Mouse (Mus musculus): Measurements from ENCODE around the gene Plxna4. TPM values are rescaled to one million over a fixed set of nuclear protein-coding genes. Genes with fewer than 3 reads are reported as not detected.

The Plxna4 gene
- polyA plus RNA-seq, 1 experiment from 2014 or later = 14.0 TPM

- Histone ChIP-seq H3K9me3 (ENCODE audit: control insufficient read depth, low read length) (no peaks in the 10 kb centered on the region), H3K36me3 (ENCODE audit: control insufficient read depth, insufficient read depth, low read length) (no peaks in the 10 kb centered on the region), H3K9ac (ENCODE audit: low read depth, low read length) (no peak overlapping the region), H3K4me3 (ENCODE audit: low read length) (no peak overlapping the region), H3K4me2 (ENCODE audit: low read length) (no peak overlapping the region), H3K27ac (ENCODE audit: low read depth, low read length) (no peak overlapping the region), H3K4me1 (ENCODE audit: control insufficient read depth, insufficient read depth, low read depth, low read length) (no peaks in the 10 kb centered on the region; the same call in 1 of the 2 replicates), H3K27me3 (replicated peaks; ENCODE audit: control insufficient read depth, insufficient read depth, low read length) (no peaks in the 10 kb centered on the region)
- no peak for ATAC-seq
- WGBS = 66% methylated on average over 4 of the region's 4 CpGs
These were observed 219.6 kb downstream of the Plxna4 start for GRCm38 (mm10) chr6:32368408-32368807.

- H3K27me3 ChIP-seq (replicated peaks; ENCODE audit: control insufficient read depth, insufficient read depth, low read length) = no peaks in the 10 kb centered on the region
- H3K9ac ChIP-seq (ENCODE audit: low read depth, low read length) = no peak overlapping the region
- H3K4me2 ChIP-seq (ENCODE audit: low read length) = no peak overlapping the region
- H3K9me3 ChIP-seq (ENCODE audit: control insufficient read depth, low read length) = no peaks in the 10 kb centered on the region
- H3K27ac ChIP-seq (ENCODE audit: low read depth, low read length) = no peak overlapping the region
- no peaks in the 10 kb centered on the region for H3K36me3 ChIP-seq (ENCODE audit: control insufficient read depth, insufficient read depth, low read length)
- peaks cover 3% of the 10 kb centered on the region for H3K4me1 ChIP-seq (ENCODE audit: control insufficient read depth, insufficient read depth, low read depth, low read length)
- 86% methylated on average over 5 of the region's 5 CpGs for WGBS
- H3K4me3 ChIP-seq (ENCODE audit: low read length) = no peak overlapping the region
- no peak for ATAC-seq
These were observed 223.1 kb downstream of the Plxna4 start for GRCm38 (mm10) chr6:32364933-32365332.

- Histone ChIP-seq H3K9ac (ENCODE audit: low read depth, low read length) (no peak overlapping the region), H3K4me2 (ENCODE audit: low read length) (no peak overlapping the region), H3K4me1 (ENCODE audit: control insufficient read depth, insufficient read depth, low read depth, low read length) (peaks cover 3% of the 10 kb centered on the region; the same call in 1 of the 2 replicates), H3K27me3 (replicated peaks; ENCODE audit: control insufficient read depth, insufficient read depth, low read length) (no peaks in the 10 kb centered on the region), H3K36me3 (ENCODE audit: control insufficient read depth, insufficient read depth, low read length) (no peaks in the 10 kb centered on the region), H3K4me3 (ENCODE audit: low read length) (no peak overlapping the region), H3K9me3 (ENCODE audit: control insufficient read depth, low read length) (no peaks in the 10 kb centered on the region), H3K27ac (ENCODE audit: low read depth, low read length) (no peak overlapping the region)
- WGBS = 81% methylated on average over 7 of the region's 7 CpGs
- ATAC-seq = no peak
These were observed 224.4 kb downstream of the Plxna4 start for GRCm38 (mm10) chr6:32363489-32364068.

- Histone ChIP-seq H3K4me1 (ENCODE audit: control insufficient read depth, insufficient read depth, low read depth, low read length) (peaks cover 6% of the 10 kb centered on the region), H3K4me2 (ENCODE audit: low read length) (no peak overlapping the region), H3K9me3 (ENCODE audit: control insufficient read depth, low read length) (no peaks in the 10 kb centered on the region), H3K36me3 (ENCODE audit: control insufficient read depth, insufficient read depth, low read length) (no peaks in the 10 kb centered on the region), H3K27ac (ENCODE audit: low read depth, low read length) (no peak overlapping the region), H3K9ac (ENCODE audit: low read depth, low read length) (no peak overlapping the region), H3K4me3 (ENCODE audit: low read length) (no peak overlapping the region), H3K27me3 (replicated peaks; ENCODE audit: control insufficient read depth, insufficient read depth, low read length) (no peaks in the 10 kb centered on the region)
- 78% methylated on average over 4 of the region's 4 CpGs for WGBS
- ATAC-seq = 0 out of 2 replicates have a peak, but pooled peaks have one; percentile 23
These were observed 225.6 kb downstream of the Plxna4 start for GRCm38 (mm10) chr6:32362421-32362820.

- Histone ChIP-seq H3K4me2 (ENCODE audit: low read length) (no peak overlapping the region), H3K27me3 (replicated peaks; ENCODE audit: control insufficient read depth, insufficient read depth, low read length) (no peaks in the 10 kb centered on the region), H3K9me3 (ENCODE audit: control insufficient read depth, low read length) (no peaks in the 10 kb centered on the region), H3K4me1 (ENCODE audit: control insufficient read depth, insufficient read depth, low read depth, low read length) (peaks cover 11% of the 10 kb centered on the region), H3K4me3 (ENCODE audit: low read length) (no peak overlapping the region), H3K9ac (ENCODE audit: low read depth, low read length) (no peak overlapping the region), H3K36me3 (ENCODE audit: control insufficient read depth, insufficient read depth, low read length) (no peaks in the 10 kb centered on the region), H3K27ac (ENCODE audit: low read depth, low read length) (no peak overlapping the region)
- 67% methylated on average over 3 of the region's 3 CpGs for WGBS
- ATAC-seq = no peak
These were observed 228.3 kb downstream of the Plxna4 start for GRCm38 (mm10) chr6:32359675-32360074.

- Histone ChIP-seq H3K9ac (ENCODE audit: low read depth, low read length) (no peak overlapping the region), H3K9me3 (ENCODE audit: control insufficient read depth, low read length) (no peaks in the 10 kb centered on the region), H3K4me2 (ENCODE audit: low read length) (no peak overlapping the region), H3K4me3 (ENCODE audit: low read length) (no peak overlapping the region), H3K27ac (ENCODE audit: low read depth, low read length) (no peak overlapping the region), H3K27me3 (replicated peaks; ENCODE audit: control insufficient read depth, insufficient read depth, low read length) (no peaks in the 10 kb centered on the region), H3K4me1 (ENCODE audit: control insufficient read depth, insufficient read depth, low read depth, low read length) (peaks cover 10% of the 10 kb centered on the region), H3K36me3 (ENCODE audit: control insufficient read depth, insufficient read depth, low read length) (no peaks in the 10 kb centered on the region)
- 56% methylated on average over 5 of the region's 5 CpGs for WGBS
- no peak for ATAC-seq
These were observed 230.5 kb downstream of the Plxna4 start for GRCm38 (mm10) chr6:32357497-32357896.

- no peaks in the 10 kb centered on the region for H3K9me3 ChIP-seq (ENCODE audit: control insufficient read depth, low read length)
- no peak overlapping the region for H3K4me2 ChIP-seq (ENCODE audit: low read length)
- H3K9ac ChIP-seq (ENCODE audit: low read depth, low read length) = no peak overlapping the region
- 68% methylated on average over 4 of the region's 4 CpGs for WGBS
- H3K36me3 ChIP-seq (ENCODE audit: control insufficient read depth, insufficient read depth, low read length) = no peaks in the 10 kb centered on the region
- no peak overlapping the region for H3K4me3 ChIP-seq (ENCODE audit: low read length)
- H3K27me3 ChIP-seq (replicated peaks; ENCODE audit: control insufficient read depth, insufficient read depth, low read length) = no peaks in the 10 kb centered on the region
- ATAC-seq = peak; percentile 74
- no peak overlapping the region for H3K27ac ChIP-seq (ENCODE audit: low read depth, low read length)
- peaks cover 8% of the 10 kb centered on the region; the same call in 1 of the 2 replicates for H3K4me1 ChIP-seq (ENCODE audit: control insufficient read depth, insufficient read depth, low read depth, low read length)
These were observed 232.4 kb downstream of the Plxna4 start for GRCm38 (mm10) chr6:32355559-32355958.

- Histone ChIP-seq H3K27me3 (replicated peaks; ENCODE audit: control insufficient read depth, insufficient read depth, low read length) (no peaks in the 10 kb centered on the region), H3K4me3 (ENCODE audit: low read length) (no peak overlapping the region), H3K9me3 (ENCODE audit: control insufficient read depth, low read length) (no peaks in the 10 kb centered on the region), H3K9ac (ENCODE audit: low read depth, low read length) (no peak overlapping the region), H3K4me2 (ENCODE audit: low read length) (no peak overlapping the region), H3K36me3 (ENCODE audit: control insufficient read depth, insufficient read depth, low read length) (no peaks in the 10 kb centered on the region), H3K4me1 (ENCODE audit: control insufficient read depth, insufficient read depth, low read depth, low read length) (no peaks in the 10 kb centered on the region; the same call in 1 of the 2 replicates), H3K27ac (ENCODE audit: low read depth, low read length) (no peak overlapping the region)
- no peak for ATAC-seq
- 59% methylated on average over 2 of the region's 2 CpGs for WGBS
These were observed 239.0 kb downstream of the Plxna4 start for GRCm38 (mm10) chr6:32348996-32349395.

GRCm38 (mm10) chr6:32348126-32348525 is 239.9 kb downstream of the Plxna4 start:
- WGBS = 69% methylated on average over 6 of the region's 6 CpGs
- peaks cover 1% of the 10 kb centered on the region for H3K4me1 ChIP-seq (ENCODE audit: control insufficient read depth, insufficient read depth, low read depth, low read length)
- no peak overlapping the region for H3K9ac ChIP-seq (ENCODE audit: low read depth, low read length)
- no peak for ATAC-seq
- no peak overlapping the region for H3K4me3 ChIP-seq (ENCODE audit: low read length)
- H3K36me3 ChIP-seq (ENCODE audit: control insufficient read depth, insufficient read depth, low read length) = no peaks in the 10 kb centered on the region
- no peak overlapping the region for H3K4me2 ChIP-seq (ENCODE audit: low read length)
- no peaks in the 10 kb centered on the region for H3K27me3 ChIP-seq (replicated peaks; ENCODE audit: control insufficient read depth, insufficient read depth, low read length)
- no peaks in the 10 kb centered on the region for H3K9me3 ChIP-seq (ENCODE audit: control insufficient read depth, low read length)
- H3K27ac ChIP-seq (ENCODE audit: low read depth, low read length) = no peak overlapping the region
